Mouse (Mus musculus) bone marrow macrophage, adult 2 months (primary cell): ENCODE measurements around the gene Tmbim4.

ENCODE experiments used
- CTCF ChIP-seq: IDR thresholded peaks from 2 replicates; pipeline ENCODE4 v1.5.1; 2012; ENCODE audit warnings: low read depth, mild to moderate bottlenecking, low read length, moderate library complexity
- POLR2A ChIP-seq: IDR thresholded peaks from 2 replicates; pipeline ENCODE4 v1.6.1; 2012; ENCODE audit warnings: mild to moderate bottlenecking, low read depth, low read length, borderline replicate concordance

DNA sequence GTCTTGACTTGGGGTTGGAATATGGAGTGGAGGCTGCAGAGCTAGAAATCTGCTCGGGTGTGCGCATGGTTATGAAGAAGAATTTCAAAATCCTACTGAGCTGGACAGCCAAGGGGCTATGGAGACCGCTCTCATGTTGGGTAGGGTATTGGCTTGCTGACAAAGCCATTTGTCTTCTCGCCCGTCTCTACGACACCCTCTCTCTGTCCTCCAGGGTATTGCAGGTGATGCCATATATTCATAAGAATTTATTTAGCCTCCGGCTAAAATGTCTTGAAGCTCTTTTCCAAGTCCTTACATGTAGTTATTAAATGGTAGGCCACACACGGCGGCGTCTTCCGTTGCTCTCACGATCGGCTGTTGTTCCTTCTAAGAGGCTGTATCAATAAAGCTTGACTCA lies 68.6 kb downstream of the Tmbim4 start:
- no peak for TF ChIP-seq CTCF
- TF ChIP-seq POLR2A: no peak
